In the genomic region with DNA sequence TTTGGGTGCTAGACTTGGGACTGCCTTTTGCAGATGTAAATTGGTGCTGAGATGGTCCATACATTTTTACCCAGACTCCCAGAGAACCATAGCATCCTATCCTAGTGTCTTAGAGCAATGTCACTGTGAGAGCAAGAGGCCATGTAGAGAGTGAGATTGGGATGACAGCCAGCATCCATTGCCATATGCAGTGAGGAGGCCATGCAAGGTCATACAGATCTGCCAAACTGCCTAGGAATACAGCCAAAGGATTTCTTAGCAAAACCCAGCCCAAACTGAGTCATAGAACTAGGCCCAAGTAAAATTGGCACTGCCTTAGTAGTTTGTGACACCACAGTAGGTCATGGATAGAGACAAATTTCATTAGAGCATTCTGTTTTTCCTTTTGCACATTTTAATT, we compare ENCODE assay signal across 12 mouse cellular contexts.
DNase-seq lines count a peak whose midpoint lies in the region.
"Had no signal": no experiment of that assay in that cellular context is flagged by ENCODE, and none has a peak within 500 bp of the region (broad histone marks: within the 10 kb centered on the region; RNA-seq: fewer than 3 reads in every experiment).

No protein-coding gene starts in this region.

- intact Hi-C loops in heart, postnatal 25 days (cut with DNase I) = no loop called here

- peak; percentile 10 for DNase-seq in cerebellum, adult 9-10 months
- DNase-seq in cerebellum, adult 11-12 months = no peak
- DNase-seq in 3134 (ENCODE audit: extremely low read depth, insufficient read length, low spot score) = peak; percentile 68
- peak; percentile 73 for DNase-seq in fat pad, adult 2 months (ENCODE audit: extremely low read depth, low read depth, low spot score)
- peak; percentile 32 for DNase-seq in heart, postnatal 25 days (ENCODE audit: low spot score)
- no peak for DNase-seq in retina, postnatal 1 day
- DNase-seq in frontal cortex, postnatal 14 days (ENCODE audit: low spot score in 2 of 2) = no peak
- no peak for DNase-seq in right cerebral cortex, postnatal 10 days (ENCODE audit: low spot score in 2 of 2)
- DNase-seq: embryo, embryonic 11 days; kidney, adult 9 months; spleen, adult 18-20 months; thymus, adult 18-20 months had no signal

Comparison
In these comparisons a context has a peak if more than half of its experiments do, and no peak if none do; other contexts are left out.
1. DNase-seq: peak in cerebellum, adult 9-10 months (single experiment), 3134 (single experiment), fat pad, adult 2 months (single experiment) and heart, postnatal 25 days (single experiment); none in cerebellum, adult 11-12 months (single experiment), retina, postnatal 1 day (single experiment), frontal cortex, postnatal 14 days (0 of 2) and right cerebral cortex, postnatal 10 days (0 of 2).